Mouse (Mus musculus) mouse trophoblast stem cell (cell line): ENCODE data around the gene Ngp.
"Not testable (repeated sequence)": the region's sequence is repeated elsewhere in the genome, so short reads cannot be mapped to it uniquely, and the experiment has no call there.

ENCODE experiments used
- in situ Hi-C, 2 experiments: fragments of 300-500 bp; cut with MseI, MboI; formaldehyde crosslinking; loops; 2 replicates in 1 of 2; 3 replicates in 1 of 2; pipeline ENCODE4 v1.15.1; 2025

The Ngp gene

GRCm38 (mm10) chr9:110419511-110420112 is at the start of gene Ngp:
TSS of gene Ngp (plus strand) at chr9:110419747.
- in situ Hi-C loops = no loop called here

- in situ Hi-C loops = no loop called here
These were observed 49.7 kb upstream of the Ngp start for GRCm38 (mm10) chr9:110369860-110370259.

GRCm38 (mm10) chr9:110373871-110374270 is 45.7 kb upstream of the Ngp start:
- in situ Hi-C loops = no loop called here

- in situ Hi-C loops = no loop called here
These were observed 43.9 kb upstream of the Ngp start for GRCm38 (mm10) chr9:110375668-110376067.

GRCm38 (mm10) chr9:110377655-110378054 is 41.9 kb upstream of the Ngp start:
- in situ Hi-C loops = not testable (repeated sequence)

- in situ Hi-C loops = no loop called here
These were observed 40.2 kb upstream of the Ngp start for GRCm38 (mm10) chr9:110379361-110379760.

GRCm38 (mm10) chr9:110380662-110381061 is 38.9 kb upstream of the Ngp start:
- in situ Hi-C loops = no loop called here

GRCm38 (mm10) chr9:110381292-110381691 is 38.3 kb upstream of the Ngp start:
- in situ Hi-C loops = no loop called here

- in situ Hi-C loops = no loop called here
These were observed 35.1 kb upstream of the Ngp start for GRCm38 (mm10) chr9:110384369-110384929.

GRCm38 (mm10) chr9:110388011-110388410 is 31.5 kb upstream of the Ngp start:
- in situ Hi-C loops = no loop called here

GRCm38 (mm10) chr9:110390843-110391242 is 28.7 kb upstream of the Ngp start:
- in situ Hi-C loops = no loop called here

GRCm38 (mm10) chr9:110393295-110393694 is 26.3 kb upstream of the Ngp start:
- in situ Hi-C loops = no loop called here

GRCm38 (mm10) chr9:110400650-110401049 is 18.9 kb upstream of the Ngp start:
- in situ Hi-C loops = no loop called here

GRCm38 (mm10) chr9:110402731-110403130 is 16.8 kb upstream of the Ngp start:
- in situ Hi-C loops = no loop called here

- in situ Hi-C loops = not testable (repeated sequence)
These were observed 16.3 kb upstream of the Ngp start for GRCm38 (mm10) chr9:110403240-110403639.

- in situ Hi-C loops = no loop called here
These were observed 12.0 kb upstream of the Ngp start for GRCm38 (mm10) chr9:110407311-110408098.

- in situ Hi-C loops = no loop called here
These were observed 11.3 kb upstream of the Ngp start, which contains the start of gene Ptpn23 for GRCm38 (mm10) chr9:110408099-110408773. TSS of gene Ptpn23 (minus strand) at chr9:110408213.

- in situ Hi-C loops = no loop called here
These were observed 8.3 kb upstream of the Ngp start for GRCm38 (mm10) chr9:110410908-110411887.

GRCm38 (mm10) chr9:110412926-110413325 is 6.6 kb upstream of the Ngp start:
- in situ Hi-C loops = no loop called here

- in situ Hi-C loops = no loop called here
These were observed 5.8 kb upstream of the Ngp start for GRCm38 (mm10) chr9:110413785-110414184.

- in situ Hi-C loops = no loop called here
These were observed 11.7 kb downstream of the Ngp start for GRCm38 (mm10) chr9:110431241-110431640.
